Mouse (Mus musculus): Measurements from ENCODE around the gene Fam92b.

The Fam92b gene

DNA sequence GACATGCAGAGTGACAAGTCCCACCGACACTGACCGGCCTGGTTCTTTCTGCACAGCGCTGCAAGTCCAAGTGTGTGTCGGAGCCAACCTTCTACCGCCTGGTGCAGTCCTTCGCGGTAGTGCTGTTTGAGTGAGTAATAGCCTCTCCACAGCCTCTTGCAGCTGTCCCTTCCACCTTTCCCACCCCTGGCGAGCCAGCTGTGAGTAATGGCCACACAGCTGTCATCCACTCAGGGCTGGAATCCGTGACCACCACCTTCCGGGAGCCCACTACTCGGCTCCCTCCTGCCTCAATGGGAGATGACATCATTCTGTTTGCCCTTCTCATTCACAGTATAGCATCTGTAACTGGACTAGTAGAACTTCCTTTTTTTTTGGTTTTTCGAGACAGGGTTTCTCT, 27.2 kb downstream of the Fam92b start:
- Histone ChIP-seq H3K36me3 (ENCODE audit: control insufficient read depth, insufficient read depth, low read length, poor library complexity, severe bottlenecking) (no peaks in the 10 kb centered on the region), H3K27me3 (ENCODE audit: control insufficient read depth, insufficient read depth, low read length, poor library complexity, severe bottlenecking) (no peaks in the 10 kb centered on the region)
- DNase-seq (ENCODE audit: low read depth, low spot score): no peak

DNA sequence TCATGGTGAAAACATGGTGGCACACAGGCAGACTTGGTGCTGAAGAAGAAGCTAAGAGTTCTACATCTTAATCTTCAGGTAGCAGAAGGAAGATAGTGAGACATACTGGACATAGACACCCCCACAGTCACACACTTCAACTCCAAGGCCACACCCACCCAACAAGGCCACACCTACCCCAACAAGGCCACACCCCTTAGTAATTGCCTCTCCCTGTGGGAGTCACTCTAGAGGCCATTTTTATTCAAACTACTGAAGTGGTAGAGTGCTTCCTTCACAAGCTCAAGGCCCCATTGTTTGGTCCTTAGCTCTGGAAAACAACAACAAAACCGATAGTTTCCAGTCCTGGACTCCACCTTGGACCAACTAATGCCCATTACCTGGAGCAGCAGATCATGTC, 31.2 kb downstream of the Fam92b start:
- Histone ChIP-seq H3K36me3 (ENCODE audit: control insufficient read depth, insufficient read depth, low read length, poor library complexity, severe bottlenecking) (no peaks in the 10 kb centered on the region), H3K27me3 (ENCODE audit: control insufficient read depth, insufficient read depth, low read length, poor library complexity, severe bottlenecking) (no peaks in the 10 kb centered on the region)
- no peak for DNase-seq (ENCODE audit: low read depth, low spot score)

DNA sequence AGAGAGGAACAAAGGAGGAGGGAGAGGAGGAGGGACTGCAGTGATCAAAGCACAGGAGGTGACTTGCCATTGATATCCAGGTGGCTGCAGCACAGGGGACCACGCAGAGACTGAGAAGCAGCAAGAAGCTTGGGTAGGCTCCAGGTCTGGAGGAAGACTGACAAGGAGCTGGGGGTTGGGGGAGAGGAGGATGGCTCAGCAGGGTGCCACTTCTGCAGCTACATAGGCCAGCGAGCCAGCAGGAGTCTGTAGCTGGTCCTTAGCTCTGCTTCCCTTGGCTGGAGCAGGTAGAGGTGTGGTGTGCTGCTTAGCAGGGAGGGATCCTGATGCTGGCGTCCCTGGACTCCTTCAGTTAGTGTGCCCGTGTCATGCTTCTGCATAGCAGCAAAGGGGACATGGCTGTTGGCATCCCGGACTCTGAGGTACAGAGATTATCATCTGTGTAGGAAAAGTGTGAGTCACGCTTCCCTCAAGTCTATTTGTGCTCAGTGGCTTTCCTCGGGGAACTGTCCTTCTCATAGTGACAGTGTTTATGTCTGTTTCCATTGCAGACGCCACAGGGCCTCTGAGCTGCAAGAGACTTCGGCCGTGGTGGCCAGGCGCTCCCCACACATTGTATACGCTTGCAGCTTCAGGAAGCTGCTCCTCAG, 32.5 kb downstream of the Fam92b start:
- no peak for DNase-seq (ENCODE audit: low read depth, low spot score)
- Histone ChIP-seq H3K36me3 (ENCODE audit: control insufficient read depth, insufficient read depth, low read length, poor library complexity, severe bottlenecking) (no peaks in the 10 kb centered on the region), H3K27me3 (ENCODE audit: control insufficient read depth, insufficient read depth, low read length, poor library complexity, severe bottlenecking) (no peaks in the 10 kb centered on the region)

DNA sequence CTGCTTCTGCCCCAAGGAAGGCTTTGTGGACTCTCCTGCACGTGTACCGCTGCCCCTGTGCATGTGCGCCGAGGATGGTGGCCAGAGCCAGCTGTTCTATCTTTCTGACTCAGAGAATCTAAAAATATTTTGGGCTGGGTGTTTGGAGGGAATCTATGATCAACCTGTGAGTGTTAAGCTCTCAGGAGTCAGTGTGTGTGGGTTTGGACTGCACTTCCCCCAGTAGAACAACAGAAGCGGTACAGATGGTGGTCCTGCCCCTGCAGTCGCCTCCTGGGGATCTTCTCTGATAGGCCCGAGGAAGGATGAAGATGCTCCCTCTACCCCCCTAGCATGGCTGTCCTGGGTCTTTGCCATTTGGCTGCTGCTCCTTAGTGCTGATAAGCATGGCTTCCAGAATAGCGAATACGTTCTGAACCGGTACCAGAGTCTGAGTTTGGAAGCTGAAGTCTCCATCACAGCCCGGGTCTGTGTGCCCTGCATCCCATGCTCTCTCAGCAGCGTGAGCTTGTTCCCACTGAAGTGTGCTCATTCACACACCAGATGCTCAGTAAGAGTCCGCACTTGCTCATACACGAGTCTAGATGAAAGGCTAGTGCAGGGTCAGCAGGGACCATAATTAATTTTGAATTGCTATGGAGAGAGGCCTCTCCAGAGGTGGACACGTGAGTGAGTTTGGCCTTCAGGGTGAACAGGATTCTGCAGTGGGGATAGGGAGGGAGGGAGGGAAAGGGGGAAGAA, 33.2 kb downstream of the Fam92b start:
- no peaks in the 10 kb centered on the region for H3K36me3 ChIP-seq (ENCODE audit: control insufficient read depth, insufficient read depth, low read length, poor library complexity, severe bottlenecking)
- DNase-seq (ENCODE audit: low read depth, low spot score): no peak
- no peaks in the 10 kb centered on the region for H3K27me3 ChIP-seq (ENCODE audit: control insufficient read depth, insufficient read depth, low read length, poor library complexity, severe bottlenecking)

DNA sequence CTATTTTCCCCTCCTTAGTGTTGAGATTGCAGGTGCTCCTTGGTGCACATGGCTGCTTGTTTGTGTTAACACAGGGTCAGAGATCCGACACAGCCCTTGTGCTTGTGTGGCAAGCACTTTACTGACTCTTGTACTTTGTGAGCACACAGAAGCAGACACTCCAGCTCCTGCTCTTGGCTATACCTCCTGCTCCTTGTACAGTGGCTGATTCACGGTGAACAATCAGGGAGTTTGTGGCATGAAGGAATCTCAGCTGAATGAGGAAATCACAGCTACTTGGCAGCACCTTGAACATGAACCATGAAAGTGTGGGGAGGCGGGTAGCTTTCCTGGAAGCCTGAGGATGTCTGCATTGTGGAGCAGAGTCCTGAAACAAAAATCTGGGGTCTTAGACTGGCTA, 36.5 kb downstream of the Fam92b start:
- Histone ChIP-seq H3K27me3 (ENCODE audit: control insufficient read depth, insufficient read depth, low read length, poor library complexity, severe bottlenecking) (no peaks in the 10 kb centered on the region), H3K36me3 (ENCODE audit: control insufficient read depth, insufficient read depth, low read length, poor library complexity, severe bottlenecking) (no peaks in the 10 kb centered on the region)
- no peak for DNase-seq (ENCODE audit: low read depth, low spot score)

DNA sequence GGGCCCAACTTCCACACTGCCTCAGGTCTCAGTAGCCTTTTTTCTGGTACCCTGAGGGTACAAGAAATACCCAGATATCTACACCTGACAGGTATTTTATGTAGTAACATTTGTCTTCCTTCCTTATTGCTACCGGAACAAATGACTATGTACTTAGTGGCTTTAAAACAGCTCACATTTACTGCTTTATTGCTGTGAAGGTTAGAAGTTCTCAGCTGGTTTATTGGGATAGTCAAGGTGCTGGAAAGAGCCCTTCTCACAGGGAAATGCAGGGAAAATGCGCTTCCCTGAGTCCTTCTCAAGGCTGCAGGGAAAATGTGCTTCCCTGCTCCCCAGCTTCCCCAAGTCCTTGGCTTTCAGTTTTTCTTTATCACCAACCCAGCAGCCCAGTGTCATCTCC, 38.3 kb downstream of the Fam92b start:
- Histone ChIP-seq H3K36me3 (ENCODE audit: control insufficient read depth, insufficient read depth, low read length, poor library complexity, severe bottlenecking) (no peaks in the 10 kb centered on the region), H3K27me3 (ENCODE audit: control insufficient read depth, insufficient read depth, low read length, poor library complexity, severe bottlenecking) (no peaks in the 10 kb centered on the region)
- no peak for DNase-seq (ENCODE audit: low read depth, low spot score)

DNA sequence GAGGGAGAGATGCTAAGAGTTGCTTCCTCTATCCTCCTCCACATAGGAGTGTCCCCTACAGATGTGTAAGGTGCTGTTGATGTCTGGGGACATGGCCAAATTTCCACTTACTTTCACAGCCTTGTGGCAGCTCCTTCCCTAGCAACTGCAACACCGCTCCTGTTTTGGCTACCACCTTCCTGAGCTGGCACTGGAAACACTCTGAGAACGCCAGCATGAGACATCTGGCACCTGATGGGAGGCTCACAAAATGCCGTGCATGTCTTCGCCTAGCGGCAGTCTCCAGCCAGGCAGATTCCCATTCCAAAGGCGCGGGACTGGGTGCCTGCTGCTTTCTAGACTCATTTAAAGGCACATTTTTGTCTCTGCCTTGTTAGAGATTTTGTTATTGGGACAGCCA, 40.6 kb downstream of the Fam92b start:
- Histone ChIP-seq H3K36me3 (ENCODE audit: control insufficient read depth, insufficient read depth, low read length, poor library complexity, severe bottlenecking) (no peaks in the 10 kb centered on the region), H3K27me3 (ENCODE audit: control insufficient read depth, insufficient read depth, low read length, poor library complexity, severe bottlenecking) (no peaks in the 10 kb centered on the region)
- no peak for DNase-seq (ENCODE audit: low read depth, low spot score)

DNA sequence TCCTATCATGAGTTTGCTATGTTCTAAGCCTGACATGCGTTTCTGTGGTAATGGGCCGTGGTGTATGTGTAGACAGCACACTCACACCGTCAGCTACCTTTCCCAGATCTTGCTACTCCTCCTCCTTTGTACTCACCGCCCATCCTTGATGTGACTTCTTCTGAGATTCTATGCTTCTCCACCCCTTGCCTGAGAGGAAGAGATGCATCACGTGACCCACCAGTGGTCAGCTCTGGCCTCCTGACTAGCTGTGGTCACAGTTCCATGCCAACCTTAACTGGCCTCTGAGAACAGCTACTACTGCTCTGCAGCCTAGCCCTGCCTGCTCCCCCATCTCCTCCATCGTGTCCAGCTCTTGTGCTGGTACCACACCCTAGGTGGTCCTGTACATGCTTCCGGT, 41.6 kb downstream of the Fam92b start:
- H3K36me3 ChIP-seq (ENCODE audit: control insufficient read depth, insufficient read depth, low read length, poor library complexity, severe bottlenecking): no peaks in the 10 kb centered on the region
- no peak for DNase-seq (ENCODE audit: low read depth, low spot score)
- no peaks in the 10 kb centered on the region for H3K27me3 ChIP-seq (ENCODE audit: control insufficient read depth, insufficient read depth, low read length, poor library complexity, severe bottlenecking)

DNA sequence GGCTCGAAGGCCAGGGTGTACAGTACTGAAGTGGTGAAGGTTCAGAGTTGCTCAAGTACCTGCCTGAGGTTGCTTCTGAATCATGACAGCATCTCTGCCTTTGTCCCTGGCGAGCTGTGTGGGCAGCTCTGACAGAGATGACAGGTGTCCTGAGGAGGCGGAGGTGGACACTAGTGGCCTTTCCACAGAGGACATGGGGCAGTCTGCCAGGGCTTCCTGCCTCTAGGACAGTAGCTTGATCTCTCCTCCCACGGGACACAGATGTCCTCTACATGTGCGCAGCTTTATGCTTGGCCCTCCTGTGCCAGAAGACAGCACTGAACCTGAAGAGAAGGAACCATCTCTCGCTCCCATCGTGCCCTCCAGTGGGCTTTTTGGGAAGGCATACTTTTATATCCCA, 44.1 kb downstream of the Fam92b start:
- DNase-seq (ENCODE audit: low read depth, low spot score): no peak
- Histone ChIP-seq H3K27me3 (ENCODE audit: control insufficient read depth, insufficient read depth, low read length, poor library complexity, severe bottlenecking) (no peaks in the 10 kb centered on the region), H3K36me3 (ENCODE audit: control insufficient read depth, insufficient read depth, low read length, poor library complexity, severe bottlenecking) (no peaks in the 10 kb centered on the region)

DNA sequence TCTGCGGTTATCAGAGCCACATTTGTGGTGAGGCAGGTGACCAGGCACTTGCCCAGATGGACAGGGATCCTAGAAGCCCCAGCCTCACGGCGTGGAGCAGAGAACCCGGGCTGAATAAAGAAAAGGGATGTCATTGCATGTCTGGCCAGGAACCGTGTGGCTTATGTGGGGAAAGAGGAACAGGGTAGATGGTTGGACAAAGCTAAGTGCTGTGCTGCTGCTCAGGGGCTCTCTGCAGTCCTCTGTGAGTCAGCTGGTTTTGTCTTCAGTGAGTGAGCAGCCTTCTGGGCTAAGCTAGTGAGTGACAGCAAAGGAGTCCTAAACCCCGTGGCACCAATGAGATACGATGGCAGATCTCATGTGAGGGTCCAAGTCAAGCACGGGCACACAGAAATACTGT, 46.1 kb downstream of the Fam92b start:
- DNase-seq (ENCODE audit: low read depth, low spot score): no peak
- Histone ChIP-seq H3K36me3 (ENCODE audit: control insufficient read depth, insufficient read depth, low read length, poor library complexity, severe bottlenecking) (no peaks in the 10 kb centered on the region), H3K27me3 (ENCODE audit: control insufficient read depth, insufficient read depth, low read length, poor library complexity, severe bottlenecking) (no peaks in the 10 kb centered on the region)

DNA sequence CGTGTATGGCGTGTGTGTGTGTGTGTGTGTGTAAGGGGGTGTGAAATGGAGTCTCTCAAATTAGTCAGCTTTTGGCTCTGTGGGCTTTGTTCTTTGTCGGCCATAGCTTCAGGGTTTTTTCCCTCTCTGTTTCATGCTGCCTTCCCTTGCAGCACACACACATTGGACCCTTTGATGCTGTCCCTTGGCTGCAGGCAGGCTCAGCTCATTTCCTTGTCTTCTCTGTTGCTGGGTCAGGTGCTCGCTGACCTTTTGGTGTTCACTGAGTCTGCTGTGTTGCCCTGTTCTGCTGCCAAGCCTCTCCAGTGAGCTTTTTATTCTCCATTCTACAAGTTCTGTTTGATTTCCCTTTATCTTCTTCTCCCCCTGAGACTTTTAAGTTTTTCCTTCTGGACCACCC, 47.7 kb downstream of the Fam92b start:
- H3K36me3 ChIP-seq (ENCODE audit: control insufficient read depth, insufficient read depth, low read length, poor library complexity, severe bottlenecking): no peaks in the 10 kb centered on the region
- no peak for DNase-seq (ENCODE audit: low read depth, low spot score)
- H3K27me3 ChIP-seq (ENCODE audit: control insufficient read depth, insufficient read depth, low read length, poor library complexity, severe bottlenecking): no peaks in the 10 kb centered on the region

DNA sequence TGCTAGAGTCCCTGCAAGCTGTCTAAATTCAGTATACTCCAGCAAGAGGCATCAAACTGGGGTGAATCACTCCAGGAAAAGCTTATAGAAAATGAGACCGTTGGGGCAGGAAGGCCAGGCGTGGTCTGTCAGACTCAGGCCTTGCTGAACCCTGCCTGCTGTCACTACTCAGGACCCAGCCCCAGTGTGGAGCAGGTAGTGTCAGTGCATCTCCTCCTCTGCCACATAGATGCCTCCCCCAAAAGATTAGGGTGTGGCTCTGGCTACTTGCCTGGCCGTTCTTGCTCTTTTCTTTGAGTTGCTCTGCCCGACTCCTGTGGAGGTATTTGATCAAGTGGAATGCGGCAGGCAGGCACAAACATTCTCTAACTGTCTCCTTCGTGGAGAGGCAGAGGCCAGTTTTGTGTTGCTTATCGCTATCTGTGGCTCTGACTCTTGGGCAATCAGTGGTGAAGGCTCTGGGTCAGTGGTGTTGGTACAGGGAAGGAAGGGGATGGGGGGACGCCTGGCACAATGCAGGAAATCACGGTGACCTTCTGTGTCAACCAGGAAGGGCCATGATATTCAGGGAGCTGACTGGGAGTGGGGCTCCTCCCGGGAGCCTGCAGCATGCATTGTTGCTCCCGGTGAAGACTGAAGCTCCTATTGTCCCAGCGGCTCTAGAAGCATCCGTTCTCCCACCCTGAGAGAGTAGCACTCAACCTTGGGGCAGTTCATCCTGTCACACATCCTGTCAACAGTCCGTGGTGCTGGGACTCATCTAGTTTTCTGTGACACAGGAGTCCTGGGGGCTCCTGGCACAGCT, 50.7 kb downstream of the Fam92b start:
- no peak for DNase-seq (ENCODE audit: low read depth, low spot score)
- Histone ChIP-seq H3K36me3 (ENCODE audit: control insufficient read depth, insufficient read depth, low read length, poor library complexity, severe bottlenecking) (no peaks in the 10 kb centered on the region), H3K27me3 (ENCODE audit: control insufficient read depth, insufficient read depth, low read length, poor library complexity, severe bottlenecking) (no peaks in the 10 kb centered on the region)

DNA sequence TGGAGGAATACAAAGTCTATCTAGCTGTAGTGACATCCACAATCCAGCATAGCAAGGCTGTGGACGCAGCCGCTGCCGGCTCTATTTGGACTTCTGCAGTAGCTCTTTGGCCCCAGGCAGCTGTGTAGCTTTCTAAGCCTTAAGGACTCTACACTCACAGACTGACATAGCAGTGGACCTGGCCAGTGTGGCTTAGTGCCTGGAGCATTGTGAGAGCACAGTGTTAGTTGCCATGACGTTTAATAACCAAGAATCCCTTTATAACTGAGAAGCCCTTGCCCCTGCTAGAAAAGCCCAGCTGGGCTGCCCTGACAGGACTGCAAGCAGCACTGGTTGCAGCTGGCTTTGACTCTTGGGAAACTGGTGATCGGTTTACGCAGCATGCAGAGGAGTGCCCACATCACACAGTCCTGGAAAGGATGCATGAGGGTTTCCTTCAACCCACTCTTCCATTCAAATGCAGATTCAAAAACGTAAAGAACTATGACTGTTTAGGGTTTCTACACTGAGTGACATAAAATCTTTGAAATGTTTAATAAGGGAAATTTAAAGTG, 52.4 kb downstream of the Fam92b start:
- DNase-seq (ENCODE audit: low read depth, low spot score): no peak
- Histone ChIP-seq H3K36me3 (ENCODE audit: control insufficient read depth, insufficient read depth, low read length, poor library complexity, severe bottlenecking) (no peaks in the 10 kb centered on the region), H3K27me3 (ENCODE audit: control insufficient read depth, insufficient read depth, low read length, poor library complexity, severe bottlenecking) (no peaks in the 10 kb centered on the region)

DNA sequence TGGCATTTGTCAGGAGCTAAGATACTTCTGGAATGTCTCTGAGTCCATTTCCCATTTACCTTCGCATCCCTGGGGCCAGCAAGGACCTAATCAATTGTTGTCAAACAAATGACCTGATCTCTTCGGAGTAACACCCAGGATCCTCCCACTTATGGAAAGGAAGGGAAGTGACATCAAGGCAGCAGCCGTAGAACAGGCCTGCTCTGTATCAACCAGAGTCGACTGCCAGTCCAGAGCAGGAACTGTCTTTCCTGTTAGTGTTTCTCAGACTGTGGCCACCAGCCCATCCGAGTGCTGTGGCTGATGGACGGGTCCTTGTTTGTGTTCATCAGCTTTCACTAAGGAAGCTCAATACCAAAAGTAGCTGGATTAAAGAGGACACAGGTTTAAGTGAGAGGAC, 53.0 kb downstream of the Fam92b start:
- no peaks in the 10 kb centered on the region for H3K36me3 ChIP-seq (ENCODE audit: control insufficient read depth, insufficient read depth, low read length, poor library complexity, severe bottlenecking)
- DNase-seq (ENCODE audit: low read depth, low spot score): no peak
- no peaks in the 10 kb centered on the region for H3K27me3 ChIP-seq (ENCODE audit: control insufficient read depth, insufficient read depth, low read length, poor library complexity, severe bottlenecking)

DNA sequence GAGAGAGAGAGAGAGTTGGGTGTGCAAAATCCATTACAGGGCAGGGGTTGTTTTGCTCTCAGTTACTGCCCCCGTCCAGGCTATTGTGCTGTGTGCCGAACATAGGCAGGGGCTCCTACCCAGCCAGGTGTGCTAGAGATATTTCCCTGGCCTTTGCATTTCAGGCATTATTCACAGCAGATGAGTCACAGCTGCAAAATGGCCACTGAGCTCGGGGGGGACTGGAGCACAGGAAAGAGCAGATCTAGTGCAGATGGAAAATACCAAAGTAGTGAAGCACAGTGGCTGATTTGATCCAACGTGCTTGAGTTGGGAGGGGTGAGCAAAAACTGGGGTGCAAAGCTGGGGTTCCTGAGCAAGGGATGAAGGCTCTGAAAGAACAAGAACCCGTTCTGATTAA, 56.3 kb downstream of the Fam92b start:
- Histone ChIP-seq H3K27me3 (ENCODE audit: control insufficient read depth, insufficient read depth, low read length, poor library complexity, severe bottlenecking) (no peaks in the 10 kb centered on the region), H3K36me3 (ENCODE audit: control insufficient read depth, insufficient read depth, low read length, poor library complexity, severe bottlenecking) (no peaks in the 10 kb centered on the region)
- DNase-seq (ENCODE audit: low read depth, low spot score): no peak

Measured in splenic B cell, adult 2 months (primary cell).